Mouse (Mus musculus) limb, embryonic 14.5 days (tissue): ENCODE measurements around the gene Grm2. TPM values are rescaled to one million over a fixed set of nuclear protein-coding genes. Genes with fewer than 3 reads are reported as not detected.

ENCODE experiments used
- ATAC-seq: fragments of 200-750 bp; cut with Nextera tagmentation; 2 replicates; pipeline ENCODE4 v1.8.0; 2017; ENCODE audit warnings: low read depth, moderate number of reproducible peaks, moderate TSS enrichment; ENCODE audit not compliant: low FRiP score
- DNase-seq: peaks from one replicate; pipeline ENCODE4 v3.0.0-alpha.2; 2015; ENCODE audit warnings: low spot score
- H3K27ac ChIP-seq: fragments of 300-500 bp; sonication (generic); replicated peaks from 2 replicates; pipeline ENCODE4 v1.5.1; 2014; ENCODE audit warnings: low read depth, mild to moderate bottlenecking, low read length, moderate library complexity, mixed read lengths
- H3K27me3 ChIP-seq: fragments of 300-500 bp; sonication (generic); 2 replicates; pipeline ENCODE4 v1.6.1; 2014; ENCODE audit warnings: low read length, mixed read lengths; ENCODE audit not compliant: control insufficient read depth, insufficient read depth
- H3K36me3 ChIP-seq: fragments of 300-500 bp; sonication (generic); 2 replicates; pipeline ENCODE4 v1.6.1; 2014; ENCODE audit warnings: mild to moderate bottlenecking, low read length, moderate library complexity, mixed read lengths; ENCODE audit not compliant: control insufficient read depth, insufficient read depth
- H3K4me1 ChIP-seq: fragments of 300-500 bp; sonication (generic); 2 replicates; pipeline ENCODE4 v1.6.1; 2014; ENCODE audit warnings: antibody characterized with exemption, low read length, mixed read lengths; ENCODE audit not compliant: control insufficient read depth, insufficient read depth
- H3K4me2 ChIP-seq: fragments of 300-500 bp; sonication (generic); replicated peaks from 2 replicates; pipeline ENCODE4 v1.6.1; 2014; ENCODE audit warnings: low read depth, mild to moderate bottlenecking, low read length, moderate library complexity; ENCODE audit not compliant: severe bottlenecking
- H3K4me3 ChIP-seq: fragments of 300-500 bp; sonication (generic); replicated peaks from 2 replicates; pipeline ENCODE4 v1.5.1; 2014; ENCODE audit warnings: low read length
- H3K9ac ChIP-seq: fragments of 300-500 bp; sonication (generic); 2 replicates; pipeline ENCODE4 v1.6.1; 2014; ENCODE audit warnings: mild to moderate bottlenecking, low read depth, low read length, moderate library complexity; ENCODE audit not compliant: severe bottlenecking
- H3K9me3 ChIP-seq: fragments of 300-500 bp; sonication (generic); 2 replicates; pipeline ENCODE4 v1.6.1; 2016; ENCODE audit warnings: low read length; ENCODE audit not compliant: control insufficient read depth
- POLR2A ChIP-seq: fragments of 200-500 bp; IDR thresholded peaks from 2 replicates; pipeline ENCODE4 v1.8.0; 2012; ENCODE audit warnings: inconsistent platforms, mild to moderate bottlenecking, moderate library complexity, borderline replicate concordance; ENCODE audit not compliant: insufficient read depth, insufficient read length; ENCODE audit errors: extremely low read depth
- WGBS: fragments of 180-500 bp; shearing (Covaris S2); extraction: QIAGEN DNeasy Blood & Tissue Kit; methylation state at CpG from one replicate; pipeline ENCODE4 v1.1.7; 2014; 5-methylcytosine and 5-hydroxymethylcytosine counted together
- polyA plus RNA-seq, 2 experiments: library from polyadenylated mRNA; depleted of rRNA in 1 of 2; stranded (reverse) in 1 of 2; unstranded in 1 of 2; fragments of >200 nt; fragmentation: Nextera tagmentation in 1 of 2; extraction: Ambion mirVana in 1 of 2; gene quantifications; 2 replicates each; pipeline versions ENCODE4 v1.2.1 to v1.2.3; 2012 to 2014

Grm2 gene
- polyA plus RNA-seq (2012; rRNA removed) (0.06 and 0.08 TPM in 2 replicates), polyA plus RNA-seq (2014; fragmentation: Nextera tagmentation; extraction: Ambion mirVana) (not detected in 2 replicates)

GRCm38 (mm10) chr9:106655884-106656720 is at the start of gene Grm2:
TSS of gene Grm2 (minus strand) at chr9:106656082.
- Histone ChIP-seq H3K27ac (no peak within 1 kb of the TSS), H3K36me3 (peaks cover 27% of the 10 kb centered on the region), H3K9ac (no peak within 1 kb of the TSS), H3K27me3 (peaks cover 16% of the 10 kb centered on the region), H3K4me1 (peaks cover 7% of the 10 kb centered on the region; the same call in 1 of the 2 replicates), H3K4me3 (peak within 1 kb of the TSS; percentile 30), H3K4me2 (peak within 1 kb of the TSS; percentile 57), H3K9me3 (no peaks in the 10 kb centered on the region)
- DNase-seq, result peak; percentile 70
- under 1% methylated on average over 27 of the region's 44 CpGs for WGBS
- ATAC-seq, result peak; percentile 68
- no peak for TF ChIP-seq POLR2A

GRCm38 (mm10) chr9:106692973-106693481 is 37.1 kb upstream of the Grm2 start:
- Histone ChIP-seq H3K36me3 (peaks cover 43% of the 10 kb centered on the region), H3K4me1 (no peaks in the 10 kb centered on the region), H3K4me3 (no peak overlapping the region), H3K9me3 (no peaks in the 10 kb centered on the region), H3K9ac (no peak overlapping the region), H3K27me3 (no peaks in the 10 kb centered on the region), H3K27ac (no peak overlapping the region), H3K4me2 (no peak overlapping the region)
- 96% methylated on average over 11 of the region's 11 CpGs for WGBS
- ATAC-seq, result no peak
- no peak for DNase-seq
- no peak for TF ChIP-seq POLR2A

- Histone ChIP-seq H3K4me1 (peaks cover 13% of the 10 kb centered on the region), H3K27me3 (no peaks in the 10 kb centered on the region), H3K36me3 (peaks cover 18% of the 10 kb centered on the region), H3K9ac (no peak overlapping the region), H3K4me3 (no peak overlapping the region), H3K9me3 (no peaks in the 10 kb centered on the region), H3K27ac (no peak overlapping the region), H3K4me2 (no peak overlapping the region)
- DNase-seq, result no peak
- TF ChIP-seq POLR2A, result no peak
- ATAC-seq, result no peak
- 79% methylated on average over 8 of the region's 8 CpGs for WGBS
These were observed 33.0 kb upstream of the Grm2 start for GRCm38 (mm10) chr9:106688834-106689233.

- H3K9ac ChIP-seq, result no peak overlapping the region
- H3K9me3 ChIP-seq, result no peaks in the 10 kb centered on the region
- peak; percentile 87 for DNase-seq
- H3K4me2 ChIP-seq, result no peak overlapping the region
- 25% methylated on average over 8 of the region's 8 CpGs for WGBS
- no peak for TF ChIP-seq POLR2A
- peaks cover 10% of the 10 kb centered on the region for H3K36me3 ChIP-seq
- ATAC-seq, result peak; percentile 55
- H3K4me3 ChIP-seq, result no peak overlapping the region
- H3K4me1 ChIP-seq, result peaks cover 13% of the 10 kb centered on the region
- H3K27ac ChIP-seq, result no peak overlapping the region
- no peaks in the 10 kb centered on the region for H3K27me3 ChIP-seq
These were observed 31.2 kb upstream of the Grm2 start for GRCm38 (mm10) chr9:106686983-106687650.

GRCm38 (mm10) chr9:106685249-106686101 is 29.6 kb upstream of the Grm2 start, which contains the start of gene Tex264:
TSS of gene Tex264 (minus strand) at chr9:106685927.
- peak; percentile 91 for ATAC-seq
- peak within 1 kb of the TSS; percentile 80 for H3K4me3 ChIP-seq
- DNase-seq, result peak; percentile 76
- H3K36me3 ChIP-seq, result peaks cover 24% of the 10 kb centered on the region
- under 1% methylated on average over 68 of the region's 86 CpGs for WGBS
- no peak for TF ChIP-seq POLR2A
- peak within 1 kb of the TSS; percentile 77 for H3K9ac ChIP-seq
- H3K9me3 ChIP-seq, result no peaks in the 10 kb centered on the region
- peak within 1 kb of the TSS; percentile 85 for H3K27ac ChIP-seq
- H3K4me2 ChIP-seq, result peak within 1 kb of the TSS; percentile 87
- H3K4me1 ChIP-seq, result peaks cover 13% of the 10 kb centered on the region
- H3K27me3 ChIP-seq, result no peaks in the 10 kb centered on the region
